Mouse (Mus musculus) hindlimb bud, embryonic 11.5 days (tissue): ENCODE results near the gene Krtap22-2.
"Not testable (repeated sequence)": the region's sequence is repeated elsewhere in the genome, so short reads cannot be mapped to it uniquely, and the experiment has no call there.

Source experiments
- DNase-seq: peaks from one replicate; pipeline ENCODE4 v3.0.0-alpha.2; 2012; ENCODE audit warnings: low read depth, low spot score; ENCODE audit errors: extremely low spot score

The Krtap22-2 gene

GRCm38 (mm10) chr16:89010659-89011058 lies at the start of gene Krtap22-2:
Gene Krtap22-2, minus strand, starts transcription at chr16:89010759.
- no peak for DNase-seq

GRCm38 (mm10) chr16:89047783-89048182 lies 37.2 kb upstream of the Krtap22-2 start, which contains the start of gene Krtap6-5:
Gene Krtap6-5, minus strand, starts transcription at chr16:89047883.
- no peak for DNase-seq

GRCm38 (mm10) chr16:89041372-89041771 lies 30.8 kb upstream of the Krtap22-2 start, which contains the start of gene Gm10228:
Gene Gm10228, minus strand, starts transcription at chr16:89041472.
- DNase-seq = not testable (repeated sequence)

GRCm38 (mm10) chr16:89031399-89031798 lies 20.8 kb upstream of the Krtap22-2 start, which contains the start of gene Krtap6-1:
Gene Krtap6-1, plus strand, starts transcription at chr16:89031699.
- not testable (repeated sequence) for DNase-seq

- DNase-seq = not testable (repeated sequence)
Measured at GRCm38 (mm10) chr16:89014984-89015383, 4.4 kb upstream of the Krtap22-2 start, which contains the start of gene Gm10229. Gene Gm10229, plus strand, starts transcription at chr16:89015284.

- no peak for DNase-seq
Measured at GRCm38 (mm10) chr16:89013973-89014372, 3.4 kb upstream of the Krtap22-2 start.

GRCm38 (mm10) chr16:88962773-88963172 lies 47.8 kb downstream of the Krtap22-2 start, which contains the start of gene Krtap16-3:
Gene Krtap16-3, minus strand, starts transcription at chr16:88962873.
- no peak for DNase-seq
